Mouse (Mus musculus) Patski (cell line): ENCODE results near the gene Vmn1r229. TPM values are rescaled to one million over a fixed set of nuclear protein-coding genes. Genes with fewer than 3 reads are reported as not detected.

ENCODE experiments used
- ATAC-seq: fragments of 100-300 bp; one replicate; pipeline ENCODE4 v1.8.0; 2021
- CTCF ChIA-PET: fragments of 350-600 bp; sonication (Branson Sonifier 250); formaldehyde crosslinking; loops from one replicate; lab custom pipeline; 2022; ENCODE audit warnings: inconsistent platforms; lab: Charles Lee
- POLR2A ChIA-PET: fragments of 350-600 bp; sonication (Branson Sonifier 250); formaldehyde crosslinking; loops from one replicate; lab custom pipeline; 2022; ENCODE audit warnings: antibody characterized with exemption, inconsistent platforms; lab: Charles Lee
- DNase-seq: peaks from one replicate; pipeline ENCODE4 v3.0.0-alpha.2; 2011; ENCODE audit warnings: low read depth, low spot score
- H3K27me3 ChIP-seq: fragments of 371-371 bp; one replicate; pipeline ENCODE4 v1.5.1; 2021
- CTCF ChIP-seq: fragments of 100-300 bp; IDR thresholded peaks from one replicate; pipeline ENCODE4 v1.5.1; 2021
- in situ Hi-C: fragments of 300-500 bp; cut with MboI; formaldehyde crosslinking; loops from 3 replicates; pipeline ENCODE4 v1.11.1; 2018; ENCODE audit warnings: low pct_unique_long_range_greater_than_20kb, mixed read lengths
- polyA plus RNA-seq: library from polyadenylated mRNA; unstranded; gene quantifications from one replicate; pipeline ENCODE4 v1.2.3, GENCODE M21; 2021

Vmn1r229 gene
- not detected for polyA plus RNA-seq

DNA sequence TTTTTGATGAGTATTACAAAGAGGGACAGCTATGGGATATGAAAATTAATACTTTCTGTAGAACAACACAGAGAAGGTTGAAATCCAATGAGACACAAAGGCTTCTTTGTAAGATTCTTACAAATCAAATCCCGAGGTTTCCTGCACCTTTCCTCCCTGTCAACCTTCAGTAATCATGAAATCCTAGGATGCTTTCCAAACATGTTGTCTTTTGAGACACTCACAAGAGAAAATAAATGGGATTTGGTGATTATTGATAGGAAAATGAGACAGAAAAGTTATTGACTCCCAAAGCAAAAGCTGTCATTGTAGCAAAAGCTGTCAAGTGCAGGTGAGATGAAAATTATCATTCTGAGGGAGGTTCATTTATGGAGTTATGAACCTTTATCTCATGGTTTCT is at the start of gene Vmn1r229:
Gene Vmn1r229 (plus strand): TSS at position 301 of the 400 bp plus-strand sequence.
- CTCF ChIA-PET = no interaction called here
- no peaks in the 10 kb centered on the region for H3K27me3 ChIP-seq
- no peak for TF ChIP-seq CTCF
- POLR2A ChIA-PET = no interaction called here
- DNase-seq = no peak
- in situ Hi-C loops = no loop called here
- ATAC-seq = no peak

DNA sequence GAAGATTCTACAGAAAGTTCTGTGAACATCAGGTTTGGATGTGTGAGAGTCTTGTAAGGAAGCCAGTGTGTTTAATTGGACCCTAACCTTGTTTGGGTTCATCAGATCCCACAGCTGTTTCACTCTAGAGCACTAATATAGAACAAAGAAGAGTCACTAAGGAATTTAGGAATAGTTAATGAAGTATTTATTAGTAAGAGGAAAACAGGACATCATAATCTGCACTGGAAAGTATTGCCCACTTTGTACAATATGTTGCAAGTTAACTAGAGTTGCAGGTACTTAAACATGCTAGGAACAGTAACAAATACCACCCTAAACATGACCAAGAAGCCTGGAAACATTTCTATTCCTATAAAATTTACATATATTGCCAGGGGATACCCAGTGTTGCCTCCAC is 25.3 kb upstream of the Vmn1r229 start, which contains the start of gene Vmn1r228:
Gene Vmn1r228 (minus strand): TSS at position 101 of the 400 bp plus-strand sequence.
- in situ Hi-C loops = no loop called here
- ChIA-PET CTCF (no interaction called here), POLR2A (no interaction called here)
- no peaks in the 10 kb centered on the region for H3K27me3 ChIP-seq
- DNase-seq (no peak), ATAC-seq (no peak)
- no peak for TF ChIP-seq CTCF

DNA sequence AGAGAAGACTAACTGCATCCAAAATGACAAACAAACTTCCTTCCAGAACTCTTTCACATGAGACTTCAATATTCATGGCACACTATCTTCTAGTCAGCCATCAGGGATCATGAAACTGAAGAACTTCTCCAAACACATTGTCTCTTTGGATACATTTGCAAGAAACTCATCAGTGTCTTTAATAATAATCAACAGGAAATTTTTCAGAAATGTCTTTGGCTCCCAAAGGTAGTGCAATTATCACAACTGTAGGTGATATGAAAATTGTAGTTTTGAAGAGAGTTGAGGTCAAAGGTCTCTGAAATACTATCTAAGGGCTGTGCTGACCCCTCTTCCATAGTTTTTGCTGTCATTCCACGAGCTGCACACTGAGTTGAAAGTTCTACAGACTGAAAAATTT is 28.8 kb downstream of the Vmn1r229 start, which contains the start of gene Vmn1r230:
Gene Vmn1r230 (plus strand): TSS at position 301 of the 400 bp plus-strand sequence.
- TF ChIP-seq CTCF = no peak
- DNase-seq (no peak), ATAC-seq (no peak)
- no peaks in the 10 kb centered on the region for H3K27me3 ChIP-seq
- ChIA-PET CTCF (no interaction called here), POLR2A (no interaction called here)
- in situ Hi-C loops = no loop called here

Other genes starting within 250 kb of the Vmn1r229 start
- gene Vmn2r109, start 246.8 kb upstream of the Vmn1r229 start, polyA plus RNA-seq = not detected
- not detected for gene Vmn2r110, start 215.1 kb upstream of the Vmn1r229 start, polyA plus RNA-seq
- gene Fpr-rs3, start 186.7 kb upstream of the Vmn1r229 start, polyA plus RNA-seq = not detected
- gene Vmn1r226, start 128.7 kb upstream of the Vmn1r229 start, polyA plus RNA-seq = not detected
- not detected for gene Vmn1r227, start 81.7 kb upstream of the Vmn1r229 start, polyA plus RNA-seq
- not detected for gene Vmn1r228, start 25.4 kb upstream of the Vmn1r229 start, polyA plus RNA-seq
- gene Vmn1r230, start 28.9 kb downstream of the Vmn1r229 start, polyA plus RNA-seq = not detected
- gene Vmn1r231, start 93.5 kb downstream of the Vmn1r229 start, polyA plus RNA-seq = not detected
- not detected for gene Vmn1r232, start 108.2 kb downstream of the Vmn1r229 start, polyA plus RNA-seq
- 347 TPM for gene Ppp2r1a, start 133.8 kb downstream of the Vmn1r229 start, polyA plus RNA-seq
- gene Vmn1r233, start 184.9 kb downstream of the Vmn1r229 start, polyA plus RNA-seq = not detected
- gene Zfp160, start 197.3 kb downstream of the Vmn1r229 start, polyA plus RNA-seq = 22.2 TPM